Comparison of ENCODE assay signal across 13 mouse cellular contexts in the genomic region with DNA sequence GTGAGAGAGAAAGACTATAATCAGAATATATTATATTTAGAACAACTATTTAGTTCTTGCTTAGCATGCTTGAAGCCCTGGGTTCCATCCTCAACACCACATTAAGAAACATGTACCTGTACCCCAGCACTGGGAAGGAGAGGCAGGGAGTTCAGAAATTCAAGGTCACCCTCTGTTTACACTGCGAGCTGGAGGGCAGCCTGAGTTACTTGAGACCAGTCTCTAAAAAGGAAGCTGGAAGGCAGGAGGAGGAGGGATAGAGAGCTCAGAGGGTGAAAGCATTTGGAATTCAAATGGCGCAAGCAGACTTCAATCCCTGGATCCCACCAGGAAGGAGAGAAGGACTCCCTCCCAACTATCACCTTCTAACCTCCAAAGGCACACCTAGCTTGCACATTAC. TPM values are rescaled to one million over a fixed set of nuclear protein-coding genes. Genes with fewer than 3 reads are reported as not detected.
DNase-seq lines count a peak whose midpoint lies in the region.
"Had no signal": no experiment of that assay in that cellular context is flagged by ENCODE, and none has a peak within 500 bp of the region (broad histone marks: within the 10 kb centered on the region; RNA-seq: fewer than 3 reads in every experiment).

No protein-coding gene starts in this region.

- peak; percentile 34 for DNase-seq in kidney, postnatal 10 days
- DNase-seq in kidney, adult 8-10 months: no peak
- peak; percentile 22 for DNase-seq in ovary, adult 18-20 months (ENCODE audit: low spot score)
- no peak for DNase-seq in ovary, postnatal 14 days (ENCODE audit: low spot score)
- DNase-seq in kidney, postnatal 36 days: peak; percentile 34 to 43
- DNase-seq in cerebellum, adult 11-12 months: no peak
- no peak for DNase-seq in left cerebral cortex, postnatal 25 days (ENCODE audit: low spot score in 2 of 2)
- DNase-seq: cerebellum, postnatal 36 days; heart, postnatal 4 days; layer of hippocampus, adult 9-11 months; thymus, adult 2 months had no signal

- intact Hi-C loops in left cerebral cortex, postnatal 25 days (cut with DNase I): no loop called here

RNA-seq across cellular contexts. Expression of a gene that starts 12.7 kb away (rescaled TPM):
- 10 to 100 TPM; 11.9 to 12.5 TPM for total RNA-seq in left cerebral cortex, postnatal 25 days (2021)

RNA-seq across cellular contexts. Expression of a gene that starts 12.9 kb away (rescaled TPM):
- total RNA-seq in left cerebral cortex, postnatal 25 days (2021): 100 to 1,000 TPM; 267 to 275 TPM

RNA-seq across cellular contexts. Expression of a gene that starts 57.6 kb away (rescaled TPM):
- not detected for total RNA-seq in left cerebral cortex, postnatal 25 days (2021)
- total RNA-seq: adrenal gland, postnatal 36 days; gastrocnemius, adult 8-10 months; heart, postnatal 4 days had no signal

Comparison
In these comparisons a context has a peak if more than half of its experiments do, and no peak if none do; other contexts are left out.
1. DNase-seq: peak in kidney, postnatal 10 days (single experiment), ovary, adult 18-20 months (single experiment) and kidney, postnatal 36 days (2 of 2); none in kidney, adult 8-10 months (0 of 2), ovary, postnatal 14 days (single experiment), cerebellum, adult 11-12 months (single experiment) and left cerebral cortex, postnatal 25 days (0 of 2).